Mouse (Mus musculus): ENCODE measurements around the gene Rp9.
"Not testable (repeated sequence)": the region's sequence is repeated elsewhere in the genome, so short reads cannot be mapped to it uniquely, and the experiment has no call there.

Gene Rp9

DNA sequence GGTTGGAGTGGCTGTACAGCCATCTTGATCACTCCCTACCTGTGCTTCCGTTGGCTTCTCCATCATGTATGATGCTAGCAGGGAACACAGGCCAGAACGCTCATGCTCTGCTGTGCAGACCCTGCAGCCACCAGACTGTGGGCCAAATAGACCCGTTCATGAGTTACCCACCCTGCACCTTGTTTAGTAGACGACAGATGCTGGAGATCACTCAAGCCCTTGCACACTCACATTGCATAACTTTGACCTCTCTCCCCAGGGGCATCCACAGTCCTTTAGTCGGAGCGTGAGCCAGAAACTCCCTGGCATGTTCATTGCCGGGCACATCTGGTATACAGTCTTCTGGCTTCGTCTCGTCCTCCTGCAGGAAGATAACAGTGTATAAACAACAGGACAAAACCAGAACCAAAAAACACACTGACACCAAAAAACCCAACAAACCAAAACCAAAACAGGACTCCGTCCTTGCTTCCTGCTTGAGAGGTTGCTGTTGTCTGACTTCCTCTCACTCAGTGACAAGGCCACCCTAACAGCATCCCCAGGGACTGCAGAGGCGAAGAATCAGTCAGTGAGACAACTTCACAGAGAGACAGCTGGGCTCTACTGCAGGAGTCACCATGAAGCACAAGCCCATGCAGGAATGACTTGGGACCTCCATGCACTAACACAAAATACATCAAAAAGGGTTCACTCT is 12.3 kb downstream of the Rp9 start:
- DNase-seq: peak in 1 of 2 experiments; percentile 13

DNA sequence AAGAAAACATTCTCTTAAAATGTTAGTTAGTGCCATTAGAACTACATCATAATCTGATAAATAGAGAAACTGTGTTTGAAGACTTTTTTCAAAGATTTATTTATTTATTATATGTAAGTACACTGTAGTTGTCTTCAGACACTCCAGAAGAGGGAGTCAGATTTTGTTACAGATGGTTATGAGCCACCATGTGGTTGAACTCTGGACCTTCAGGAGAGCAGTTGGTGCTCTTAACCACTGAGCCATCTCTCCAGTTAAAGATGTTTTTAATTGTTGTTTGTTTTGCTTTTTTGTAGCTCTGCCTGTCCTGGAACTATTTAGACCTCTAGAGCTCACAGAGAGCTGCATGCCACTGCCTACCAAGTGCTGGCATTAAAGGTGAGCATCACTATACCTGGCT is 14.5 kb downstream of the Rp9 start:
- DNase-seq: no peak

DNA sequence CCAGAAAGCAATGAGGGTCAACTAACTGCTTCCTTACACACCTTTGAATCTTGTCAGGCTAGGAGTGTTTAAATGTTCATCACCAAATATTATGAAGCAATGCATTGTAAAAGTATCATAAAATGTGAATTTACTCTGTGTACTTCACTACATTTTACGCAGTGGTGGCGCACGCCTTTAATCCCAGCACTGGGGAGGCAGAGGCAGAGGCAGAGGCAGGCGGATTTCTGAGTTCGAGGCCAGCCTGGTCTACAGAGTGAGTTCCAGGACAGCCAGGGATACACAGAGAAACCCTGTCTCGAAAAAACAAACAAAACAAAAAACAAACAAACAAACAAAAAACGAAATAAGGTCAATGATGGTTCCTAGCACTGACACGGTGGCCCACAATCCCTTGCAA is 15.6 kb downstream of the Rp9 start, which contains the start of gene Gm17545:
Gene Gm17545 (plus strand): TSS at position 301 of the 400 bp plus-strand sequence.
- DNase-seq: not testable (repeated sequence)

DNA sequence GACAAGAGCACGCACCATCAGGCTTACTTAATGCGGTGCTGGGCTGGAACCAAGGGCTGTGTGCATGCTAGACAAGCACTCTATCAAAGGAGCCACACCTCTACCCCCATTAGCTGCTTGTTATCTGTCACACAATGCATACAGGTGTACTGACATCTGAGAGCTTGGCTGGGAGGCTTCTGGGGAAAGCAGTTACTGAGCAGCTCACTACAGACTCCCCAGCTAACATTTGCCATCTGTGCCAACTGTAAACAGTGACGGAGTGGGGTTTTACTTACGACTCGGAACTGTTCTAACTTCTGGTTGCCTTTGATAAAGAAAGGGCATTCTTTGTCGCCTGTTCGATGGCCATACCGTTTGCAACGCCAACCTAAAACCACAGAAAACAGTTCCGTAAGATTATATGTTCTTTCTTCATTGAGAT is 16.0 kb downstream of the Rp9 start:
- no peak for DNase-seq

DNA sequence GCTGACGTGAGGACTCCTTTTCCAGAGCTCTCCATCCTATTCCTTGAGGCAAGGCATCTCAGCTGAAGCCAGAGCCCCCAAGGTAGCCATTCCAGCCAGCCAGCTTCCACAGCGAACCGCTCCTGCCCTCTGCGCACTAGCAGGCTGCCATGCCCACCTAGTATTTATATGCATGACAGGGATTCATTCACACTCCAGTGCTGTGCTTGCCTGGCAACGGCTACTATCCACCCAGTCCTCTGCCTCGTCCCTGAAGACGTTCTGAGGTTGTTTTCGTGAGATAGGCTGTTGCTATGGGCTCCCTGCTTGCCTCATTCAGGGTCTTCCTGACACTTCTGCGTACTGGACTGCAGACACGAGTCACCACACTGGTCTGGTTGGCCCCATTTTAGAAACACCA is 16.8 kb downstream of the Rp9 start:
- no peak for DNase-seq

DNA sequence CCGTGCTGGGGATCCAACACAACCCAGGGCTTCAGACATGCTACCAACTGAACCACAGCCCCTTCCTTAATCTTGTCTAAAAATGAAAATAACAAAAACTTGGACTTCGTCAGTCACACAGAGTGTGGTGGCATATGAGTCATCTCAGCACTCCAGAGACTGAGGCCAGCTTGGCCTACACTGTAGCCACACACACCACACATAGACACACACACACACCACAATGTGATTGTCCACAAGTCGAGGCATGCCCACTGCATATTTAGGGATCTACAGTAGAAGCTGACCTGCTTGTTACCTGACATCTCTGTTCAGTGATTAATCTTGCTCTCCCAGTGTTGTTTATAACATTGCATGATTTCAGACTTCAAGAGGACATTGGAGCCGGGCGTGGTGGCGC is 20.3 kb downstream of the Rp9 start:
- no peak for DNase-seq

DNA sequence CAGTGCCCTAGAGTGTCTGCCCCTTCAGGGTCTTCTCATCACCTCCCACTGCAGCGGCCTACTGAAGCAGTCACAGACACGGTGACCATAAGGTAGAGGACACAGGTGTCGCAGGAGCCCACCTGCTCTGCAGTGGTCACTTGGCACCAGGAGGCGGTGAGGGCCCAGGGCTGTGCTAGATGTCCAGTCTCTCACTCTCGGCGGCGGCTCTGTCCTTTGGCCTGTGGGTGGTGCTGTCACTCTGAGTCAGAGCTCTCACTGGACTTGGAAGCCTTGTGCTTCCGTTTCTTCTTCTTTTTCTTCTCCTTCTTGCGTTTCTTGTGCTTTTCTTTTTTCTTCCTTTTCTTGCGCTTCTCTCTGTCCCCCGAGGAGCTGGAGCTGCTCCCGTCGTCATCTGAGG is 21.1 kb downstream of the Rp9 start:
- DNase-seq: no peak

DNA sequence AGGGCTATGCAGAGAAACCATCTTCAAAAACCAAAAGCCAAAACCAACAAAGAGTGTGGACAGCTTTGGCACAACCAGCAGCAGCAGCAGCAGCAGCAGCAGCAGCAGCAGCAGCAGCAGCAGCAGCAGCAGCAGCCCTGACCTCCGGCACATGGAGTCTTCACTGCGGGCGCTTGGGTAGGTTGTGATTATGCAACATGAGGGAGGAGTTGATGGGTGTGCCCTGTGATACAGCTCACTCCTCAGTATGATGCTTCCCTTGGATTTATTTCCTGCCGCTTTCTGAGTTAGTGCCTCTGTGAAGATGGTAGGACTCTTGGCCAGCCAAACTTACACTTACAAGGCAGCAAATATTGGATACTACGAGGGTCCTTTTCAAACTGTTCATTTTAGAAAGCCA is 22.3 kb downstream of the Rp9 start:
- no peak for DNase-seq

DNA sequence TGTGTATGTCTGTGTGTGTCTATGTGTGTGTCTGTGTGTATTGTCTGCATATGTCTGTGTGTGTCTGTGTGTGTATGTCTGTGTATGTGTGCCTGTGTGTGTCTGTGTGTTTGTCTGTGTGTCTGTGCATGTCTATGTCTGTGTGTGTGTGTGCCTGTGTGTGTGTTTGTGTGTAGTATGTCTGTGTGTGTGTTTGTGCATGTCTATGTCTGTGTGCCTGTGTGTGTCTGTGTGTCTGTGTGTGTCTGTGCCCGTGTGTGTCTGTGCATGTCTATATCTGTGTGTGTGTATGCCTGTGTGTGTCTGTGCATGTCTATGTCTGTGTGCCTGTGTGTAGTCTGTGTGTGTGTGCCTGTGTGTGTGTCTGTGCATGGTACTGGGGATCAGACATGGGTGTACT is 24.4 kb downstream of the Rp9 start:
- DNase-seq: no peak

DNA sequence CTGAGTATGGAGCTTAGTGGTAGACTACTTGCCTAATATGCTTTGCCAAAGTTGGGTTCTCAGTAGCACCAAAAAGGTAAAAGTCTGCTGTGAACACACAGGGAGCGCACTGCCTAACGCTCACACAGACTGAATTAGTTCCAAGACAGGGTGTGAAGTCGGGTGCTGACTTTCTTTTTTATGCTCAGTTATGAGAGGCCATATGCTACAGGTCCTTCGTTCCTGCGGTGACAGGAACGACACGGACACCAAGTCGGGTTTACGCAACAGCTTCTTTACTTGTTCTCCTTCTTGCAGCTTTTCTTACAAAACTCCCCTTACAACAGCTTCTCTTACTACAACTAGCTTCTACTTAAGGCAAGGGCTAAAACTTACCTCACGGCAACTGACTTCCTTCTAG is 26.4 kb downstream of the Rp9 start:
- no peak for DNase-seq

DNA sequence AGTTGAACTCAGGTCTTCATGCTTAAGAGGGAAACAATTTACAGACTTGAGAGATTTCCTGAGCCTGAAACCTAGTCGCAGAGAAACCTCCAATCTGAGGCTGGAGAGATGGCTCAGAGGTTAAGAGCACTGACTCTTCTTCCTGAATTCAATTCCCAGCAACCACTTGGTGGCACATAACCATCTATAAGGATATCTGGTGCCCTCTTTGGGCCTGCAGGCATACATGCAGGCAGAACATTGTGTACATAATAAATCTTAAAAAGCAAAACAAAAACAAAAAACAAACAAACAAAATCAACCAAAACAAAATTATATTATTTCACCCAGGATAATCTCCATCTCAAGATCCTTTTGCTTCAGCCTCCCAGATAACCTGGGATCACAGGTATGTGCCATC is 30.7 kb downstream of the Rp9 start:
- no peak for DNase-seq

DNA sequence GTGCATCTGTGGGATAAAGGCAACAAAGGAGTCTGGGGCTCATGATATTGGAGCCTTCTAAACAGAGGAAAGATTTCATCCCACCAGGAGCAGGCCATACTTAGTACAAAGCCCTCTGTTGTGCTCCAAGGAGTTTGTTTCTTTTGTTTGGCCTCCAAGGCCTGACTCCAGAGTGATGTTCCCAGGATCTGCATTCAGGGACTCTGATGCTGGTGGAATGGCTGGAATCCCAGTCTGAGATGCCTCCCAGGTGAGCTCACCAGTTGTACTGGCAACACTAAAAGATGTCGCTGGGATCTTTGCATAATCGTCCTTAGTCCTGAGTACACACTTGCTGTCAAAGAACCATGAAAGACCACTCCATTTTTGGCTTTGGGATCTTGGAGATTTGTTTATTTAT is 35.4 kb downstream of the Rp9 start:
- DNase-seq: no peak

DNA sequence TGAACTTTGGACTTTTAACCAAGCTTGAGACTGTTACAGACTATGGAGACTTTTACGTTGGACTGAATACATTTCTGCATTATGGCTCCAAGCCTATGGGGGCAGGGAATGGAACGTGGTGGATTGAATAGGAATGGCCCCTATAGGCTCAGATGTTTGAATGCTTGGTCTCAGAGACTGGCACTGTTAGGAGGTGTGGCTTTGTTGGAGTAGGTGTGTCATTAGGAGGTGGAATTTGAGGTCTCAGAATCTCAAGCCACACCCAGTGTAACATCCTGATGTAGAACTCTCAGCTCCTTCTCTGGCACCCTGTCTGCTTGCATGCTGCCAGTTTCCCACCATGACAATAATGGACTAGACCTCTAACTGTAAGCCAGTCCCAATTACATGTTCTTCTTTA is 36.3 kb downstream of the Rp9 start:
- DNase-seq: no peak

DNA sequence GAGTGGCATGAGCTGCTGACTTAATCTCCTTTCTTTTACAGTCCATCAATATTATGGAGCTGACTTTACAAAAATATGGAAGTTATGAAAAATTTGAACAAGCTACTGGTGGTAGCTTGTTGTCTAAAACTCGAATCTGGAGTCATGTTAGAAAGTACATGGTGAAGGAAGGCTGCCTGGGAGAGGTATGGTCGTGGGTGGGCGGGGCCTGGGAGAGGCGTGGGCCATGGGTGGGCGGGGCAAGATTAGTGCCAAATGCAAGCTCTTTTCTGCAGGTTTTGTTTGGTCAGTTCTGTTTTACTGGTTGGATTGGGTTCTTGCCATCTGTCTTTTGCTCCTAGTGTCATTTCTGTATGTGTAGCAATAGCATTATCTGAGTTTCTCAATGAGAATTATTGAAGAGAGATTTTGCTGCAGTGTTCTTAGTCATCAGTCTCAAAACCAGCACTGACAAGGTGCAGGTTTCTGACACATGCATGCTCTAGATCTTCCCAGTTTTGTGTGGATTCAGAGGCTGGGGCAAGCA is 39.2 kb downstream of the Rp9 start:
- peak in 1 of 2 experiments; percentile 8 for DNase-seq

DNA sequence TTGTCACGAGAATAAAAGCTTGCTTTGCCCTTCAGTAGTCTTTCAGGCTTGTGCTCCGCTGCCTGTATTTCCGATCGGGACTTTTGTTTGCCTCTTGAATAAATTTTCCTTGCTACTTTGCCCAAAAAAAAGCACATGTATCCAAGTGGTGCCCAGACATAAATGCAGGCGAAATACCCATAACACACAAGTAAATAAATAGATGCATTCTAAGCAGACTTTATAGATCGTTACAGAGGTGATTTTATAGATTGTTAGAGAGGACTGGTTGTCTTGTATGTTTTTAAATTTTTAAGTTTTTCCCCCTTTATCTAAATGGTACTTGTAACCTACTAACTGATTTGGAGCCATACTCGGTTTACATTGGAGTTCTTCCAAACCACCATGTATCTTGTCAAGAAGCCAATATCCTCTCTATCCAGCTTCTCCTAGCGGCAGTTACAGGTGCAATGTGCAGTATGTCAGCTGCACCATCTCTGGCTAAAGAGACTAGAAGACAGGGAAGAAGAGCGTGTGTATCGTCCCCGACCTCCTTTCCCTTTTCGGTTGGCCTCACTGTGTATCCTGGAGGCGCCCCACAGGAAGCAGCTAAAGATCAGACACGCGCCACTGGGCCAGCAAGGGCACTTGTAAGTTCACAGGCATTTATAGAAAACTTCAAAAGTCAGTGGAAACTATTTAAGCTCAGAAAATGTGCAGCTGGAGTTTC is 39.9 kb downstream of the Rp9 start:
- peak; percentile 35 to 52 for DNase-seq

DNA sequence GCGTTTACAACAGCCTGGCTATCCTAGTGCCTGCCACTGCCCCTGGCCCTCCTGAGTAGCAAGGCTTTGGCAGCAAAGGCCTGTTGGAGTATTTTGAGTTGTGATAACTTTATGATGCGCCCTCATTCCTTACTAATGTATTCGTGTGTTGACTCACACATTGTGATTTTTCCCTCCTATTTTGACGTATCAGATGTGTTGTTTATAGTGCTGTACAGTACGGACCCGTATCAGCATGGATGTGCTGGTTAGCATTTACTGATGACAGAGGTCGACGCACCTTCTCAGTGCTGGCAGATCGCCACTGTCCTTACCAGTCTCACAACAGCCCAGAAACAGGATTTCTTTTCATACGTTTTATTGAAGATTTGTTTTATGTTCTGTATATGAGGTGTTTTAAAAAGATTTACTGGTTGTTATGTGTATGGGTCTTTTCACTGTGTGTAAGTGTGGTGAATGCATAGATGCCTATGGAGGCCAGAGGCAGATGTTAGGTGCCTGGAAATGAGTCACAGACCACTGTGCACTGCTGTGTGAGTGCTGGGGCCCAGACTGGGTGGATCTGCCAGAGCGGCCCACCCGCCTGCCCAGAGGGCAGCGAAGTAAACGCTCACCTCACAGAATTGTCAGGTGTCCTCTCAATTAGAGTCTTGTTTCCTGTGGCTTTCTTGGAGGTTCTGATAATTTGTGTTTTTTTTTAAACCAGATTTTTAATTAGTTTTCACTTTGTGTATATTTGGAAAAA is 40.7 kb downstream of the Rp9 start:
- no peak for DNase-seq

DNA sequence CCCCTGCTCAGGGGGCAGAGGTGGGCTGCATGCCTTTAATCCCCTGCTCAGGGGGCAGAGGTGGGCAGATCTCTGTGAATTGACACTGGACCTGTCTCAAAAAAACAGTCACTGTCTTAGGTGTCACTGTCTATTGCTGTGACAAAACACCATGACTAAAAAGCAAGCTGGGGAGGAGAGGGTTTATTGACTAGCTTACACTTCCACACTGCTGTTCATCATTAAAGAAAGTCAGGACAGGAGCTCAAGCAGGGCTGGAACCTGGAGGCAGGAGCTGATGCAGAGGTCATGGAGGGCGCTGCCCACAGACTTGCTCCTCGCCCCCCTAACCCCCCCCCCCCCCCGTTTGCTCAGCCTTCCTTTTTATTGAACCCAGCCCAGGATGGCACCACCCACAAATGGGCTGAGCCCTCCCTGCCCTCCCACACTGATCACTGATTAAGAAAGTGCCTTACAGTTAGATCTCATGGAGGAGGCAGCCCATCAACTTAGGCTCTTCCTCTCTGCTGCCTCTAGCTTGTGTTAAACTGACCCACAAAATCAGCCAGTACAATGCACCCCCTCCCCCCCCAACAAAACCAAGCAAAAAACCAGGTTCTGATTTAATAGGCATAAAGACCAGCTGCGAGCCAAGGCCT is 41.4 kb downstream of the Rp9 start:
- DNase-seq: no peak

DNA sequence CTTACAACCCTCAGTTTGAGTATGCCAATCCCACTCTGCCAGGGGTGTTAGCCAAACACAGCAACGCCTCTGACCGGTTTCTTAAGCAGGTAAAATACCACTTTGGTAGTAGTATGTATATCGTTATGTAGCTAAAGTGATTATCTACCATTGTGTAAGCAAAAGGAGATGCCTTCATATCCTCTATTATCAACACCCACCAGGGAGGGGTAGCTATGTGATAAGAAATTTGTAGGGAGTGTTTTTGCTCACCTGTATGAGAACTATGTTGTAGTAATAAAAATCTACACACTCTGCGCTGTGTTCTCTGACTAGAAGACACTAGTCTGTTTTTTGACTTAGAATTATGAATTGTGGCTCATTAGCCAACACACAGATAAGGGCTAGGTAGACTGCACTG is 44.8 kb downstream of the Rp9 start:
- DNase-seq: no peak

DNA sequence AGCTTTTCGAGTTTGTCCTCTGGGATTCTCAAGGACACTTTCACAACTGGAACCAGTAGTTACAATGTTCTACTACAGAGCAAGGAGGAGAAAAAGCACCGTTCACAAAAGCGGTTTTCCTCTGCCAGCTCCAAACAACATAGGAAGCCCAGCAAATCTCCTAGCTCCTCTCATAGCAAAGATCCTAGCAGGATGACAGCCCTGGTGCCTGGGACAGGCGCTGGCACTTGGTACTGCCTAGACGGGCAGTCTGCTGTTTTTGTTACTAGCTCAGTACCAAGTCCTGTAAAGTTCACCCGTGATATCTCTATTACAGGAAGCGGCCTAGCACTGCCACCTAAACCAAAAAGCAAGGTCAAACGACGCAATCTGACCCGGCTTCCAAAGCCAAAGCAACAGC is 45.3 kb downstream of the Rp9 start:
- no peak for DNase-seq

DNA sequence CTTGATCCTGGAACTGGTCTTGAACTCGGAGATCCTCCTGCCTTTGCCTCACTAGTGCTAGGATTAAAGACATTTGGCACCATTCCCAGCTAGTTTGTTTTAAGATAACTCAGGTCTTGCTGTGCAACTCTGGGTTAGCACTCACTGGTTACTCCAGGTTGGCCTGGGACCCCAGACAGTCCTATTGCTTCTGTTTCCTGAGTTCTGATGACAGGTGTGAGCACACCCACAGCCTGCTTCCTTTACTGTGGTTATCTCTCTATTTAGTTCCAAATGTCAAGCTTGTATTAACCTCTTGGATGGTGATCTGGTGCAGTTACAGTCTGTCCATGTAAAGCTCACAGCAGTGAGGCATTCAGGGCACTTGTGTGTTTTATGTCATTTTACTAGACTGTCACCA is 46.0 kb downstream of the Rp9 start:
- no peak for DNase-seq

DNA sequence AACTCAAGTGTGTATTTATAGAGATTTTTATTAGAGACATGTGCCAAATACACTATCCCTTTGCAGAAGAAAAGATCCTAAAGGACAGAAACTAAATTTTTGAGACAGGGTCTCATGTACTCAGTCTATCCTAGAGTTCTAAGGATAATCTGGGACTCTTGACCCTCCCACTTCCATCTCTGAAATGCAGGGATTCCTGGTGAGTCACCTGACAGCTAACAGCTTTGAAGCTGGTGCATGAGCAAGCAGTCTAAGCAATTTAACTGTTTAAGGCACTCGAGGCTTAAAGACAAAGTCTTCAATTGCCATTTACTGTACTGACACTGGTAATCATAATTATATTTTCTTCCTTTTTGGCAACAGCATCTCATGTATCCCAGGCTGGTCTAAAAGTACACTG is 47.0 kb downstream of the Rp9 start:
- no peak for DNase-seq

DNA sequence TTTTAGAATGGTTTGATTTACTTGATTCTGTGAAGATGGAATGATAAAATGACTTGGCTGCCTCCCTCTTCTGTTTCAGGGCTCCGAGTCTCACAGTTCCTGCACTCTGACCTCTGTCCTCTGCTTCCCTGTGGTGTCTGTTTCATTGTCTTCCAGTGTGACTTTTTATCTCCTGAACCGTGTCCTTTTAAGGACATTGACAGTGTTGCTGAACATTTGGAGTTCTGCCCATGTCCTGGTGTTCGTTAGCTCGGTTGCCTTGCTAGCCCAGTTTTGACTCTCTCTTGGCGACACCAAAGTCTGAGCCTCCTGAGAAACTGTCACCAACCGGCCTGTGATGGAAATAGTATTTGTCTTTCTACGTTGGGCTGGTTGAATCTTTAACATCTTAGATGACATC is 49.1 kb downstream of the Rp9 start:
- no peak for DNase-seq

DNA sequence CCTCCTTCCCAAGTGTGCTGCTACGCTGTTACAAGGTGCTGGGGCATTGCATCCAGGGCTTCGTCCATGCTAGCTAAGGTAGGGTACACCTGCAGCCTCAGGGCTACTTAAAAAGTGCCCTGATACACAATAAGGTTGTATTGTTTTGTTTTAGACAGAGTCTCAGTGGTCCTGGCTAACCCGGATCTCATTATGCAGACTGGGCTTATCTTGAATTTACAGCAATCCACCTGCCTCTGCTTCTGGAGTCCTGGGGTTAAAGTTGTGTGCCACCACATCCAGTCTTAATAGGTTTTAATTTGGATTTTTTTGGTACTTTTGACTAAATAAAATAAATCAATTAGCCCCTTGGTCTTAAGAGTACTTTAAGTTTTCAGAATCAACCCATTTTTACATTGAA is 49.7 kb downstream of the Rp9 start:
- DNase-seq: no peak

All from kidney, postnatal 25 days (tissue).